Comparison of ENCODE assay signal across 23 mouse cellular contexts in genomic region chr3:104109478-104109877, GRCm38 (mm10).
DNase-seq lines count a peak whose midpoint lies in the region; ATAC-seq and TF ChIP-seq lines count a peak whose summit lies in the region.
"Had no signal": no experiment of that assay in that cellular context is flagged by ENCODE, and none has a peak within 500 bp of the region (broad histone marks: within the 10 kb centered on the region; RNA-seq: fewer than 3 reads in every experiment).

No protein-coding gene starts in this region.

- no peak overlapping the region for H3K4me3 ChIP-seq in lung, embryonic 15.5 days
- no peak overlapping the region for H3K4me3 ChIP-seq in thymus, adult 2 months (ENCODE audit: control insufficient read depth, insufficient read depth, low read length)
- no peak overlapping the region for H3K4me3 ChIP-seq in heart, embryonic 11.5 days (ENCODE audit: low read depth, low read length)
- H3K4me3 ChIP-seq: forebrain, embryonic 13.5 days; hindbrain, embryonic 10.5 days; kidney, embryonic 15.5 days; left cerebral cortex, adult 2 months; limb, embryonic 10.5 days; neural tube, embryonic 15.5 days; stomach, embryonic 15.5 days had no signal

- DNase-seq in lung, postnatal 25 days (ENCODE audit: low spot score): no peak
- DNase-seq in 3T3-L1 (ENCODE audit: low read depth, low spot score): peak; percentile 76
- DNase-seq in Patski (ENCODE audit: low read depth, low spot score): peak; percentile 17
- peak; percentile 81 for DNase-seq in fat pad, adult 2 months (ENCODE audit: extremely low read depth, low read depth, low spot score)
- DNase-seq in thymus, adult 2 months: no peak
- DNase-seq: cerebellum, adult 8-10 months; gastrocnemius, postnatal 25 days; kidney, postnatal 4 days; layer of hippocampus, adult 9-11 months; lung, postnatal 14 days had no signal

- in situ Hi-C loops in Patski (cut with MboI; ENCODE audit: low pct_unique_long_range_greater_than_20kb): loop anchor here (25.0 kb wide), 1 partner anchor 578 kb away; no protein-coding TSS in a partner anchor

- POLR2A ChIA-PET in Patski (lab: Charles Lee): no interaction called here

- TF ChIP-seq POLR2A in thymus, adult 2 months (IDR thresholded peaks at IDR 0.05; ENCODE audit: control insufficient read depth, extremely low read depth, insufficient read depth, low read length, poor library complexity): no peak

- 23% methylated on average over 3 of the region's 3 CpGs for WGBS in lung, embryonic 15.5 days
- WGBS in thymus, adult 2 months: 98% methylated on average over 3 of the region's 3 CpGs
- WGBS in heart, embryonic 11.5 days (ENCODE audit: insufficient replicate concordance): 73% methylated on average over 3 of the region's 3 CpGs

- H3K27me3 ChIP-seq in lung, embryonic 15.5 days: no peaks in the 10 kb centered on the region
- no peaks in the 10 kb centered on the region for H3K27me3 ChIP-seq in Patski
- no peaks in the 10 kb centered on the region for H3K27me3 ChIP-seq in thymus, adult 2 months (ENCODE audit: control insufficient read depth, insufficient read depth, low read length)
- no peaks in the 10 kb centered on the region for H3K27me3 ChIP-seq in heart, embryonic 11.5 days (ENCODE audit: control insufficient read depth, insufficient read depth, low read length)
- H3K27me3 ChIP-seq: forebrain, embryonic 13.5 days; kidney, embryonic 15.5 days; neural tube, embryonic 15.5 days; stomach, embryonic 15.5 days had no signal

- CTCF ChIA-PET in Patski (lab: Charles Lee): interaction anchor here (1.0 kb wide), 1 partner anchor 14 kb away, joined by 3 read pairs; no protein-coding TSS in a partner anchor

- no peak overlapping the region for H3K9ac ChIP-seq in lung, embryonic 15.5 days
- H3K9ac ChIP-seq in heart, embryonic 11.5 days (ENCODE audit: low read depth, low read length): no peak overlapping the region
- H3K9ac ChIP-seq: forebrain, embryonic 13.5 days; kidney, embryonic 15.5 days; neural tube, embryonic 15.5 days; stomach, embryonic 15.5 days had no signal

- 0 out of 2 replicates have a peak overlapping the region, but pooled peaks have one; percentile 10 for H3K27ac ChIP-seq in lung, embryonic 15.5 days
- H3K27ac ChIP-seq in thymus, adult 2 months (ENCODE audit: control insufficient read depth, insufficient read depth, low read length): no peak overlapping the region
- no peak overlapping the region for H3K27ac ChIP-seq in heart, embryonic 11.5 days (ENCODE audit: low read depth, low read length)
- H3K27ac ChIP-seq: forebrain, embryonic 13.5 days; hindbrain, embryonic 10.5 days; hindbrain, postnatal 0 days; kidney, embryonic 15.5 days; left cerebral cortex, adult 2 months; limb, embryonic 10.5 days; neural tube, embryonic 15.5 days; stomach, embryonic 15.5 days had no signal

- no peak overlapping the region for H3K4me2 ChIP-seq in lung, embryonic 15.5 days
- no peak overlapping the region for H3K4me2 ChIP-seq in heart, embryonic 11.5 days
- H3K4me2 ChIP-seq: forebrain, embryonic 13.5 days; kidney, embryonic 15.5 days; liver, embryonic 11.5 days; neural tube, embryonic 15.5 days; stomach, embryonic 15.5 days had no signal

- peaks cover 13% of the 10 kb centered on the region; the same call in 1 of the 2 replicates for H3K4me1 ChIP-seq in lung, embryonic 15.5 days
- H3K4me1 ChIP-seq in thymus, adult 2 months (replicated peaks; ENCODE audit: control insufficient read depth, insufficient read depth, low read length): no peaks in the 10 kb centered on the region
- H3K4me1 ChIP-seq in heart, embryonic 11.5 days (ENCODE audit: control insufficient read depth, insufficient read depth, low read length): 0 out of 2 replicates have a peak, but pooled peaks cover 2% of the 10 kb centered on the region
- H3K4me1 ChIP-seq: forebrain, embryonic 13.5 days; hindbrain, embryonic 10.5 days; kidney, embryonic 15.5 days; limb, embryonic 10.5 days; neural tube, embryonic 15.5 days; stomach, embryonic 15.5 days had no signal

- no peaks in the 10 kb centered on the region for H3K36me3 ChIP-seq in lung, embryonic 15.5 days
- H3K36me3 ChIP-seq in thymus, adult 2 months (ENCODE audit: control insufficient read depth, insufficient read depth, low read length): no peaks in the 10 kb centered on the region
- H3K36me3 ChIP-seq in heart, embryonic 11.5 days (ENCODE audit: control insufficient read depth, insufficient read depth, low read length): no peaks in the 10 kb centered on the region
- H3K36me3 ChIP-seq: hindbrain, embryonic 10.5 days; kidney, embryonic 15.5 days; limb, embryonic 10.5 days; neural tube, embryonic 15.5 days; stomach, embryonic 15.5 days had no signal

- no peak for TF ChIP-seq CTCF in Patski (IDR thresholded peaks at IDR 0.05)
- TF ChIP-seq CTCF in thymus, adult 2 months (IDR thresholded peaks at IDR 0.05; ENCODE audit: borderline replicate concordance, control insufficient read depth, extremely low read depth, insufficient read depth, low read length, poor library complexity): no peak

- no peak for ATAC-seq in lung, embryonic 15.5 days (ENCODE audit: borderline replicate concordance, extremely low read depth, low FRiP score, low TSS enrichment)
- ATAC-seq in Patski: no peak
- no peak for ATAC-seq in heart, embryonic 11.5 days (replicated peaks; ENCODE audit: insufficient number of reproducible peaks, low FRiP score, low TSS enrichment)
- ATAC-seq: forebrain, embryonic 13.5 days; hindbrain, postnatal 0 days; intestine, postnatal 0 days; midbrain, embryonic 16.5 days had no signal

- H3K9me3 ChIP-seq in lung, embryonic 15.5 days: no peaks in the 10 kb centered on the region
- H3K9me3 ChIP-seq in heart, embryonic 11.5 days (replicated peaks; ENCODE audit: control insufficient read depth, low read length): no peaks in the 10 kb centered on the region
- H3K9me3 ChIP-seq: forebrain, embryonic 13.5 days; hindbrain, embryonic 10.5 days; kidney, embryonic 15.5 days; limb, embryonic 10.5 days; neural tube, embryonic 15.5 days; stomach, embryonic 15.5 days had no signal

Comparison
In these comparisons a context has a peak if more than half of its experiments do, and no peak if none do; other contexts are left out.
1. DNase-seq: peak in 3T3-L1 (single experiment), Patski (single experiment) and fat pad, adult 2 months (single experiment); none in lung, postnatal 25 days (single experiment) and thymus, adult 2 months (single experiment).